In genomic region chr12:80932865-80933264, GRCm38 (mm10) we compare ENCODE assay signal across 33 mouse cellular contexts. TPM values are rescaled to one million over a fixed set of nuclear protein-coding genes. Genes with fewer than 3 reads are reported as not detected.
"Had no signal": no experiment of that assay in that cellular context is flagged by ENCODE, and none has a peak within 500 bp of the region (broad histone marks: within the 10 kb centered on the region; RNA-seq: fewer than 3 reads in every experiment).

No protein-coding gene starts in this region.

- ATAC-seq: forebrain, postnatal 0 days; hindbrain, postnatal 0 days; intestine, embryonic 16.5 days; liver, postnatal 0 days had no signal

- H3K9ac ChIP-seq: forebrain, postnatal 0 days; heart, embryonic 12.5 days; hindbrain, embryonic 13.5 days; hindbrain, embryonic 15.5 days; limb, embryonic 12.5 days; liver, embryonic 13.5 days; liver, embryonic 15.5 days; liver, postnatal 0 days had no signal

- H3K4me2 ChIP-seq: heart, embryonic 12.5 days; hindbrain, embryonic 13.5 days; hindbrain, embryonic 15.5 days; limb, embryonic 12.5 days; liver, embryonic 11.5 days; liver, embryonic 13.5 days; liver, embryonic 15.5 days had no signal

- DNase-seq: forebrain, postnatal 0 days; gastrocnemius, postnatal 14 days; gastrocnemius, postnatal 36 days; heart, adult 18-20 months; heart, postnatal 10 days; kidney, adult 11 months; kidney, postnatal 10 days; layer of hippocampus, adult 9-11 months; layer of hippocampus, postnatal 36 days; liver, embryonic 13.5 days; liver, postnatal 0 days had no signal

- H3K4me1 ChIP-seq: heart, embryonic 10.5 days; heart, embryonic 12.5 days; hindbrain, embryonic 13.5 days; hindbrain, embryonic 15.5 days; limb, embryonic 10.5 days; limb, embryonic 12.5 days had no signal

- H3K9me3 ChIP-seq: heart, embryonic 10.5 days; heart, embryonic 12.5 days; hindbrain, embryonic 13.5 days; hindbrain, embryonic 15.5 days; limb, embryonic 10.5 days; limb, embryonic 12.5 days; liver, embryonic 13.5 days; liver, embryonic 15.5 days had no signal

- H3K27ac ChIP-seq: heart, embryonic 10.5 days; hindbrain, embryonic 13.5 days; hindbrain, embryonic 15.5 days; hindbrain, postnatal 0 days; limb, embryonic 10.5 days; limb, embryonic 12.5 days; liver, embryonic 13.5 days; liver, embryonic 15.5 days had no signal

- H3K36me3 ChIP-seq: heart, embryonic 10.5 days; heart, embryonic 12.5 days; hindbrain, embryonic 13.5 days; hindbrain, embryonic 15.5 days; limb, embryonic 10.5 days; limb, embryonic 12.5 days; liver, embryonic 13.5 days; liver, embryonic 15.5 days had no signal

- H3K4me3 ChIP-seq: heart, embryonic 10.5 days; heart, embryonic 12.5 days; hindbrain, embryonic 13.5 days; hindbrain, embryonic 15.5 days; limb, embryonic 10.5 days; limb, embryonic 12.5 days; liver, embryonic 13.5 days; liver, embryonic 15.5 days had no signal

- H3K27me3 ChIP-seq: heart, embryonic 12.5 days; hindbrain, embryonic 13.5 days; hindbrain, embryonic 15.5 days; limb, embryonic 12.5 days; liver, embryonic 13.5 days; liver, embryonic 15.5 days had no signal

RNA-seq across cellular contexts. Expression of gene Slc10a1, which starts 35.6 kb away (rescaled TPM):
- total RNA-seq: forebrain, postnatal 0 days; gastrocnemius, postnatal 14 days; gastrocnemius, postnatal 36 days; heart, adult 18-20 months; heart, adult 8-10 months; heart, postnatal 10 days; heart, postnatal 25 days; hematopoietic stem cell, adult 5-6 weeks; hindbrain, postnatal 0 days; layer of hippocampus, adult 18-20 months; layer of hippocampus, adult 8-10 months; layer of hippocampus, postnatal 14 days; layer of hippocampus, postnatal 36 days; left cerebral cortex, adult 18-20 months; left cerebral cortex, adult 8-10 months; left cerebral cortex, postnatal 10 days; left cerebral cortex, postnatal 36 days had no signal
- polyA plus RNA-seq: forebrain, postnatal 0 days; gonadal fat pad, adult 2 months; large intestine, adult 2 months had no signal
